Mouse (Mus musculus) large intestine, adult 2 months (tissue): ENCODE results near the gene Jagn1. TPM values are rescaled to one million over a fixed set of nuclear protein-coding genes. Genes with fewer than 3 reads are reported as not detected.

Experiments used
- DNase-seq: peaks from one replicate; pipeline ENCODE4 v3.0.0-alpha.2; 2012; ENCODE audit warnings: low read depth, low spot score
- WGBS: fragments of 180-500 bp; shearing (Covaris S2); methylation state at CpG from one replicate; pipeline ENCODE4 v1.1.7; 2018; 5-methylcytosine and 5-hydroxymethylcytosine counted together
- polyA plus RNA-seq: library from polyadenylated mRNA; depleted of rRNA; stranded (reverse); fragments of >200 nt; gene quantifications from 2 replicates; pipeline ENCODE4 v1.2.3, GENCODE M21; 2012

The Jagn1 gene
- polyA plus RNA-seq, 1 experiment, result 72.0 TPM

GRCm38 (mm10) chr6:113469432-113469831 is 27.1 kb downstream of the Jagn1 start:
- no peak for DNase-seq
- 2% methylated on average over 31 of the region's 31 CpGs for WGBS

DNA sequence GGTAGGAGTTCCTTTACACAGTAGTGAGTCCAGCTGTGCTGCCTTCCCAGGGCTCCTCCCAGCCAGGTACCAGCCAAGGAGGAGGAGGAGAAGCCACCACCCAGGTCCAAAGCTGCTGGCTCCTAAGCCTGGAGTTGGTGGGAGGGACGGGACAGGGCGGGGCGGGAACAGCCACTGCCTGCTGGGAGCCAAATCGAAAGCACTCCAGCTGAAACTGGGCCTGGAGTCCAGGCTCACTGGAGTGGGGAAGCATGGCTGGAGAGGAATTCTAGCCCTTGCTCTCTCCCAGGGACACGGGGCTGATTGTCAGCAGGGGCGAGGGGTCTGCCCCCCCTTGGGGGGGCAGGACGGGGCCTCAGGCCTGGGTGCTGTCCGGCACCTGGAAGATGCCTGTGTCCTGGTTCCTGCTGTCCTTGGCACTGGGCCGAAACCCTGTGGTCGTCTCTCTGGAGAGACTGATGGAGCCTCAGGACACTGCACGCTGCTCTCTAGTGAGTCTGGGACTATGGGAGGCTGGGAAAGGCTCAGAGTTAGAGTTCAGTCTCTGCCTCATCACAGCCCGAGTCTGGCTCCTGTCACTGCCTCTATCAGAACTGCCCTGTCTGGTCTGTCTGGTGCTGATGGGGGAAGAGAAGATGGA is 29.0 kb downstream of the Jagn1 start, which contains the start of gene Il17rc:
Gene Il17rc (plus strand): TSS at position 131 of the 640 bp plus-strand sequence.
- 12% methylated on average over 12 of the region's 12 CpGs for WGBS
- DNase-seq, result no peak

GRCm38 (mm10) chr6:113472061-113472460 is 29.7 kb downstream of the Jagn1 start:
- no peak for DNase-seq
- WGBS, result 40% methylated on average over 10 of the region's 10 CpGs

DNA sequence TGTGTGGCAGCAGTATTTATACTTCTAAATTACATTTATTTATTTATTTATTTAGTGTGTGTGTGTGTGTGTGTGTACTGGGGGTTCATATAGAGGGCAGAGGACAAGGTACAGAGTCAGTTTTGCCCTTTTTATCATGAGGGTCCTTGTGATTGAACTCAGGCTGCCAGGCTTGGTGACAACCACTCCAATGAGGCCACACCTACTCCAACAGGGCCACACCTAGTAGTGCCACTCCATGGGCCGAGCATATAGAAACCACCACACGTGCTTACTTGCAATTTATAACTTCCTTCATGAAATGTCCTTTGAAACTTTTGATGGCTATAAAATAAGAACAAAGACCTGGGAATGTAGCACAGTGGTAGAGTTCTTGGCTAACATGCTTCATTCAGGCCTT is 30.9 kb downstream of the Jagn1 start:
- WGBS, result 35% methylated on average over 2 of the region's 2 CpGs
- no peak for DNase-seq

DNA sequence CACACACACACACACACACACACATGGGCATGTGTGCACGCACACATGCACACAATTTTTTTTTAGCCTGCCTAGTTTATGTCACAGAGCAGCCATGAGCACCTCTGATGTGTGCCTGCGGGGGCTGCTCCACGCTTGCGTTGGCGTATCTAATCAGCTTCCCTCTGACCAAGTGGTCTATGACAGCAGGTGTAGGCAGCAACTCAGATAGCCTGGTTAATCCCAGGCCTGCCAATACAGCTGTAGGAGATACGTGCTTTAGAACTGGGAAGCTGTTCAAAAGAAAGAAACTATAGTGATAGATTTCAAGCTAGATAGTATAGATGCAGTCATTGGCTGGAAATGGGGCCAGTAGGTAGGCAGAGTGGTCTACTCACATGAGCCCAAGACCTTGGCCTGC is 31.3 kb downstream of the Jagn1 start:
- 79% methylated on average over 6 of the region's 6 CpGs for WGBS
- no peak for DNase-seq

GRCm38 (mm10) chr6:113477353-113477752 is 35.0 kb downstream of the Jagn1 start:
- WGBS, result 46% methylated on average over 7 of the region's 7 CpGs
- DNase-seq, result no peak

- no peak for DNase-seq
- 87% methylated on average over 10 of the region's 10 CpGs for WGBS
Observed at GRCm38 (mm10) chr6:113478906-113479305, 36.5 kb downstream of the Jagn1 start.

DNA sequence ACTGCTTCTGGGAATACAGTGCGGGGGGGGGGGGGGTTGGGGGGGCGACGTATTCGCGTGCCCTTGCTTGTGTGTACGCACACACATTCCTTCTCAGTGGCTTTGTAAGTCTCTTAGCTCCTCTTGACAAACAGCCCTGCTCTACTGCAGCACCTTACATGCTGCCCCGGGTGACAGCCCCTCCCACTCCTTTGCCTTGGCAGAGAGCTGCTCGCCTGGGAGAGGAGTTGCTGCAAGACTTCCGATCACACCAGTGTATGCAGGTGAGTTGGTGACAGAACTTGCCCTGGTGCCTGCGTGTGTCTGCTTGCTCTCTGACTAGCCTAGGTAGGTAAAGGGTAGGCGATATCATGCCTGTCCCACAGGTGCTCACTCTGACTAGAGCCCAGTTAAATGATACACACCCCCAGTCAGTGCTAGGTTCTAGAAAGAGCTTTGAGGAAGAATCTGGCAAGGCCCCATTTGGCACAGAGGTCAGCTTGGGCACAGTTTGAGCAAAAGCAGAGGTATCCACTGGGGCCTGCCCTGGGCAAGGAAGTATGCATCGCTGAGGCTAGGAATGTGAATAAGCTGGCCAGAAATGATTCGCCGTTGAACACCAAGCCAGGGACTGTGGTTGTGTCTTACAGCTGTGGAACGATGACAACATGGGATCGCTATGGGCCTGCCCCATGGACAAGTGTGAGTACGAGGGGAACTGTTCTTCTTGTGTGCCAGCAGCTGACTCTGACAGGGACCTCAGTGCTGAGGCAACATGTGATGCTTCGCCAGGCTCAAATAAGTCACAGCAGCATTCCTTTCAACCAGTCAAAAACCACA is 38.4 kb downstream of the Jagn1 start:
- WGBS, result 67% methylated on average over 18 of the region's 18 CpGs
- DNase-seq, result no peak

DNA sequence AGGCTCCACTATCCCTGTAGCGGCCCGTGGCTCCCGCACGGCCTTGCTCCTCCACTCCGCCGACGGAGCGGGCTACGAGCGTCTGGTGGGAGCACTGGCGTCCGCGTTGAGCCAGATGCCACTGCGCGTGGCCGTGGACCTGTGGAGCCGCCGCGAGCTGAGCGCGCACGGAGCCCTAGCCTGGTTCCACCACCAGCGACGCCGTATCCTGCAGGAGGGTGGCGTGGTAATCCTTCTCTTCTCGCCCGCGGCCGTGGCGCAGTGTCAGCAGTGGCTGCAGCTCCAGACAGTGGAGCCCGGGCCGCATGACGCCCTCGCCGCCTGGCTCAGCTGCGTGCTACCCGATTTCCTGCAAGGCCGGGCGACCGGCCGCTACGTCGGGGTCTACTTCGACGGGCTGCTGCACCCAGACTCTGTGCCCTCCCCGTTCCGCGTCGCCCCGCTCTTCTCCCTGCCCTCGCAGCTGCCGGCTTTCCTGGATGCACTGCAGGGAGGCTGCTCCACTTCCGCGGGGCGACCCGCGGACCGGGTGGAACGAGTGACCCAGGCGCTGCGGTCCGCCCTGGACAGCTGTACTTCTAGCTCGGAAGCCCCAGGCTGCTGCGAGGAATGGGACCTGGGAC is 40.2 kb downstream of the Jagn1 start:
- 3% methylated on average over 65 of the region's 65 CpGs for WGBS
- DNase-seq, result no peak

DNA sequence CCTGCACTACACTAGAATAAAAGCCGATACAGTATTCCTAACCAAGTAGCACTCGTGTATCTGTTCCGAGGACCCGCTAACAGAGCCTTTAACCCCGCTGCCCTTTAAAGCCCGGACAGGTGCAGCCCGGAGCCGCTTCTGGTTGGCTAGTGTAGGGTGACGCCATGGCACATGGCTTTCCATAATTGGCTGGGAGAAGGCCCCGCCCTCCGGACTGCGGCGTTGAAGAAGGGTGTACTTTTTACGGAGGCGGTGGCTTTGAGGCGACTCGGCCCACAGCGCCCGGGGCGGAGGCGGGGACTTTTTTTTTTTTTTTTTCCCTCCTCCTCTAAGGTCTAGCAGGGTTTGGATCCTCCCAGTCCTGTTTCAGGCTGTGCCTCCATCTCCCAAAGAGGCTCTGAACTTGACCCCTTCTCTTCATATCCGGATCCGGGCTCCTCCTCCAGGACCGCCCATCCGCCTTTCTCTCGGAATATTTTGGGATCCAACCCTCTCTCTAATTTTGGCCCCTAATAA is 40.8 kb downstream of the Jagn1 start, which contains the start of gene Creld1:
Gene Creld1 (plus strand): TSS at position 198 of the 516 bp plus-strand sequence.
- WGBS, result under 1% methylated on average over 26 of the region's 26 CpGs
- peak; percentile 87 for DNase-seq

DNA sequence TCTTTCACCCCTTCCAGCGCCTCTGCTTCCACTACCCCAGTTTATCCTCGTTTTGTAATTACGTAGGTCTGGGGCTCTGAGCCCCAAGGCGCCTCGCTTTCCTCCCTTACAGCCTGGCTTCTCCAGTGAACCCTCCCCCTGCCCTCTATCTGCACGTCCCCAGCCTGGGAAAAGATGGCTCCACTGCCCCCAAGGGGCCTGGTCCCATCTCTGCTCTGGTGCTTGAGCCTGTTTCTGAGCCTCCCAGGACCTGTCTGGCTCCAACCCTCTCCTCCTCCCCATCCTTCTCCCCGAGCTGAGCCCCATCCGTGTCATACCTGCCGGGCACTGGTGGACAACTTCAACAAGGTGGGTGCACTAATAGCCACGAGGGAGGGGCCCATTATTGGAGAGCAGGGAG is 41.4 kb downstream of the Jagn1 start:
- DNase-seq, result no peak

GRCm38 (mm10) chr6:113487125-113487576 is 44.8 kb downstream of the Jagn1 start:
- WGBS, result 14% methylated on average over 7 of the region's 7 CpGs
- DNase-seq, result peak; percentile 47

More for the DNA sequence above, 41.4 kb downstream of the Jagn1 start:
- WGBS, result 11% methylated on average over 10 of the region's 10 CpGs

DNA sequence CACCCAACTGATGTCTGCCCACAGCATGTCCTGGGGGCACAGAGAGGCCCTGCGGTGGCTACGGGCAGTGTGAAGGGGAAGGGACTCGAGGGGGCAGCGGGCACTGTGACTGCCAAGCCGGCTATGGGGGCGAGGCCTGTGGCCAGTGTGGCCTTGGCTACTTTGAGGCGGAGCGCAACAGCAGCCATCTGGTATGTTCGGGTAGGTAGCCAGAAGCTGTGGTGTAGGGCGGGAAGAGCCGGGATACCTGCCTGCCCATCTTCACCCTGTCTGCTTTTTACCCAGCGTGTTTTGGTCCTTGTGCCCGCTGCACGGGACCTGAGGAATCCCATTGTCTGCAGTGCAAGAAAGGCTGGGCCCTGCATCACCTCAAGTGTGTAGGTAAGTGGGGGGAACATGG is 47.0 kb downstream of the Jagn1 start:
- no peak for DNase-seq
- 94% methylated on average over 14 of the region's 14 CpGs for WGBS

DNA sequence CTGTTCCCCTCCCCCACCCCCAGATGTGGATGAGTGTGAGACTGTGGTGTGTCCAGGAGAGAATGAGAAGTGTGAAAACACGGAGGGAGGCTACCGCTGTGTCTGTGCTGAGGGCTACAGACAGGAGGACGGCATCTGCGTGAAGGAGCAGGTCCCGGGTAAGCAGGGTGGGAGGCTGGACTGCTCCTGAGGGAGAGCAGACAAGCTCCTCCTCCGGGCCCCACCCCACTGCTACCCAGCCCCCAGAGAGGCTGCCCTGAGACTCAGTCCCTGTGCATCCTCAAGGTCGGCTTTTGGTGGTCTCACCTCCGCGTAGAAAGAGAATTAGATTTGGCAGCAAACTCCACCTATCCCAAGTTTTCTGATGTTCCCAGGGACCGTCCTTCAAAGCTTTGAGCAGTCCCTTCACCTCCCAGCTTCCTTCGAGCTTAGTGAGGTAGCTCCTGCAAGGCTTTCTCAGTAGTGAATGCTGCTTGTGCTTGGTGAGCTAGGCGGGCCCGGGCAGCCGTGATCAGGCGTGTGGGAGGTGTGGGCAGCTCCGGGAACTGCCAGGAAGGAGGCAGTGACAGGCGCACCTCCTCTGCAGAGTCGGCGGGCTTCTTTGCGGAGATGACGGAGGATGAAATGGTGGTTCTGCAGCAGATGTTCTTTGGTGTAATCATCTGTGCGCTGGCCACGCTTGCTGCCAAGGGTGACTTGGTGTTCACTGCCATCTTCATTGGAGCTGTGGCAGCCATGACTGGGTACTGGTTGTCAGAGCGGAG is 49.9 kb downstream of the Jagn1 start:
- WGBS, result 86% methylated on average over 24 of the region's 24 CpGs
- no peak for DNase-seq

DNA sequence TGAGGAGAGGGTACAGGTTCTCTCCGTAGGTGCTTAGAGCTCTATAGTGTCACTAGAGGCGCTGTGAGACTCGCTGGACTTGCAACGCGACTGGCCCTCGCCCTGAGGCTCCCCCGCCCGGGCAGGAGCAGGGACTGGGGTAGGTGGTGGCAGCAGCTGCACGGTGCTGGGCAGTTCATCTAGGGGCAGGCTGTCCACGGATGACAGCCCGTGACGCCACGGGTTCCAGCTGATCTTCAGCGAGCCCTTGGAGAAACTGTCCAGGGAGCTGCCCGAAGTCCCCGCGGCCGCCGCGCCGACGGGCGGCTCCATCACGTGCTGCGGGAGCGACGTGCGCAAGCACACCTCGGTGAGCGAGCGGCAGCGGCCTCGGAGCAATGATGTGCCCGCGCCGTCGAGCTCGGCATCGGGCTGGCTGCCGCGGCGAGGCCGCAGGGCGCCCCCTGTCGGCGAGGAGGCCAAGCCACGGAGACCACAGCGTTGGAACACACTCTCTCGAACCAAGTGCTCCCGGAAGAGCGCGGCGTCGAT is 52.0 kb downstream of the Jagn1 start:
- peak; percentile 45 for DNase-seq
- WGBS, result 1% methylated on average over 54 of the region's 54 CpGs

DNA sequence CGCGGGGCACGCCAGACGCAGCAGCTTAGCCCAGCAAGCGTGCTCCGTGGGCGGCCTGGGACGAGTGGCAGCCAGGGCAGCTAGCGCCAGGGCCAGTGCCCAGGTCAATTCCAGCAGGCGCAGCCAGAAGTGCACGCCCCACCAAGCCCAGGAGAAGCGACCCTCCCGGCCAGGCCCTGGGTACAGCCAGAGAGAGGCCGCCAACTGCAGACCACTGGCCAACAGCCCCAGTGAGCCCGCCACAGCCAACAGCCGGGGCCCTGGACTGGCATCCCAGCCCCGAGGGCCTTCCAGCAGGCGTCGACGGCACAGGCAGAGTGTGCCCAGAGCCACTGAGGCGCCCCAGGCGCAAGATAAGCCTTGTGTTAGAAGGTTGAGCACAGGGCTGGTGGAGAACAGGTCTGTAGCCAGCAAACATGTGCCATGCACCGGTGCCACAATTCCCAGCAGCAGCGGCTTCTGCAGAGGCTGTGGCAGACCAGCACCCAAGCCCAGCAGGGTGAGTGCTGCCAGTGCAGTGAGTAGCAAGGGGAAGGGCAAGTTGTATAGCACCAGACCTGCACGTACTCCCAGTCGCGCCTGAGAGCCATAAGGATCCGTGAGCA is 52.8 kb downstream of the Jagn1 start:
- 41% methylated on average over 28 of the region's 28 CpGs for WGBS
- DNase-seq, result no peak
